Mouse (Mus musculus) telencephalon, adult 2 months (tissue): ENCODE measurements at regions not wholly inside any gene's neighbourhood (a gene's known extent, or its start where the extent isn't known, plus 50 kb on each side); places are given as distances from the start of the nearest gene placed in this dataset.
A peak's percentile ranks its signal among the peaks of the same experiment; 100 is the strongest.

Experiments
- DNase-seq: peaks from one replicate; pipeline ENCODE4 v3.0.0-alpha.2; 2011; ENCODE audit warnings: low read depth, low spot score

DNA sequence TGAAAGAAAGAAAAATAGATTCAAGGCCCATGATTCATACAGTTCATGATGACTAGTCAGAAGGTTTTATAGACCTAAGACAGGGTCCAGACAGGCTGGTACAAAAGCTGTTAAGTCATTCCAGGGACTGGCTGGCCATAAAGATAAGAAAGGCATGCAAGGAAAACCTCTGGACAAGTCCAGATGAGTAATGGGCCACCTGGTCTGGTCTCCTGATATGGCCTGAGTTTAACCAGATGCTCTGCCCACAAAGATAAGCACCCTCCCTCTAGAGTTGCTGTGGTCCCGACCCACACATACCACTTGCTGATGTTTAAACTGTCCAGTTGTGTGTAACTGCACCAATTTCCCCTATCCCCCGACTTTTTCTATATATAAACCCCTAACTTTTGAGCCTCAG lies 934.7 kb upstream of the Ndn start:
- no peak for DNase-seq

DNA sequence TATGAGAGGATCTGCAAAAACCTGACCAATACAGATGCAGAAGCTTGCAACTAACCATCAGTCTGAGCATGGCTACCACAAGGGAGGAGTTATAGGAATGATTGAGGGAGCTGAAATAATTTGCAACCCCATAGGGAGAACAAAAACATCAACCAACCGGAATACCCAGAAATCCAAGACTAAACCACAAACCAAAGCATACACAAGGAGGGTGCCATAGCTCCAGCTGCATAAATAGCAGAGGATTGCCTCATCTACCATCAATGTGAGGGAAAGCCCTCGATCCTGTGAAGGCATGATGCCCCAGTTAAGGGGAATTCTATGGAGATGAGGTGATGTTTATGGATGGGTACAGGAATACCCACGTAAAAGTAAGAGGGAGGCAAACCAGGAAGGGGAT lies 929.8 kb upstream of the Ndn start:
- DNase-seq = no peak

DNA sequence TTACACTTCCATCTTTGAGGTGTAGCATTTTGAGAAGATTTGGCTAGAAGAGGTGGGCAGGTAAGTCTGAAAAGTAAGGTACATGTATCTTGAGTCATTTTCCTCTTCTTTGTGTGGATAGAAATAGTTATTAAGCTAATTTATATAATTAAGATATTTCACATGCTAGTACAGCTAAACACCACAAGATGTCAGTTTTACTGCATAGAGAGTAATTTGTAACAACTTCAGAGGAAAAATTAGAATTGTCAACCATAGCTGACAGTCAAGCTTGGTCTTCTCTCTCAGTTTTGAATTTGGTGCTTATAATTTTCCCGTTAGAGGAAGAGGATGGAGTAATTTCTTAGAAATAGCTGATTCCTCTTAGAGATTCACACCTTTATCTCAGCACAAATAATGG lies 890.6 kb upstream of the Ndn start:
- peak; percentile 1 for DNase-seq

DNA sequence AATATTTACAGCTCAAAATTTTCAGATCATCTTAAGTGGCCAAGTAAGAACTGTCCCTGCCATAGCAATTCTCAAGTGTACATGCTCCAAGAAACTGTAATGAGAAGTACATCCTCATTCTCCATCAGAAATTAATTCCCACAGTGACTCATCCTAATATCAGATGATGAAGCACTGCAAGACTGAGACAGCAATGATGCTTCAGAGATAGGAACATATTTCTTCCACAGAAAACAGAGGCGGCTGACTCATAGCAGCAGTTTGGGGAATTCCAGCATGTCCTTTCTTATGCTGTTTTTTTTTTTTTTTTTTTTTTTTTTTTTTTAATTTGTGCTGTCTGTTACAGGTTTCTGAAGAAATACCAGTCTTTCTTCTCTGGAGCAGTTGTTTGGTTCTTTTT lies 865.3 kb upstream of the Ndn start:
- peak; percentile 2 for DNase-seq

DNA sequence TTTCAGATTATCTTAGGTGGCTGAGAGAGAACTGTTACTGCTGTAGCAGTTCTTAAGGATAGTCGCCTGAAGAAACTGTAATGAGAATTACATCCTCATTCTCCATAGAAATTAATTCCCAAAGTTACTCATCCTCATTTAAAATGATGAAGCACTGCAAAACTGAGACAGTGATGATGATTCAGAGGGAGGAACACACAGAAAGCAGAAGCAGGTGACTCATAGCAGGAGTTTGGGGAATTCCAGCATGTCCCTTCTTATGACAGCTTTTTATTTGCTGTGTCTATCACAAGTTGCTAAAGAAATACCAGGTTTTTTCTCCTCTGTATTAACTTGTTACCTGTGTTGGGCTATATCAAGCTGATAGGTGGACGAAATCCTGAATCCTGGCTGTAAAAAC lies 831.6 kb upstream of the Ndn start:
- peak; percentile 16 for DNase-seq

DNA sequence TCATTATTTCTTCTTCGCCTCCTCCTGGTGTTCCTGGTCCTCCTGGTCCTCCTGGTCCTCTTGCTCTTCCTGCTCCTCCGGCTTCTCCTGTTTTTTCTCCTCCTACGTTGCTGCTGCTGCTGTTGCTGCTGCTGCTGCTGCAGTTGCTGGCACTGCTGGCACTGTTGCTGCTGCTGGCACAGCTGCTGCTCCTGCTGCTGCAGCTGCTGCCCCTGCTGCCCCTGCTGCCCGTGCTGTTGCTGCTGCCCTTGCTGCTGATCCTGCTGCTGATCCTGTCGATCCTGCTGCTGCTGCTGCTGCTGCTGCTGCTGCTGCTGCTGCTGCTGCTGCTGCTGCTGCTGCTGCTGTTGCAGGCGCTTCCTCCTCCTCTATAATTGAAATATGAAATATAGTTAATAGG lies 811.2 kb upstream of the Ndn start:
- no peak for DNase-seq
